Mouse (Mus musculus) mammary gland, adult 2 months (tissue): Measurements from ENCODE around the gene Vmn1r90. TPM values are rescaled to one million over a fixed set of nuclear protein-coding genes. Genes with fewer than 3 reads are reported as not detected.

ENCODE experiments used
- polyA plus RNA-seq: library from polyadenylated mRNA; depleted of rRNA; stranded (reverse); fragments of >200 nt; gene quantifications from 2 replicates; pipeline ENCODE4 v1.2.3, GENCODE M21; 2012; ENCODE audit warnings: low replicate concordance; rRNA removed

Gene Vmn1r90
- 0.01 and 0.12 TPM in 2 replicates for polyA plus RNA-seq

GRCm38 (mm10) chr7:14563406-14563805, at the start of gene Vmn1r90:
Vmn1r90 (minus strand) TSS chr7:14563506.

Other genes starting within 250 kb of the Vmn1r90 start
- not detected in 2 replicates for gene Obox8, start 229.9 kb downstream of the Vmn1r90 start, polyA plus RNA-seq
- 0.27 TPM in 1 of 2 replicates, not detected in the other for gene Sult2a8, start 116.7 kb downstream of the Vmn1r90 start, polyA plus RNA-seq
- gene Sult2a7, start 69.3 kb downstream of the Vmn1r90 start, polyA plus RNA-seq = not detected in 2 replicates
- not detected in 2 replicates for gene Obox7, start 96.0 kb upstream of the Vmn1r90 start, polyA plus RNA-seq